Comparison of ENCODE assay signal across 18 mouse cellular contexts in the genomic region with DNA sequence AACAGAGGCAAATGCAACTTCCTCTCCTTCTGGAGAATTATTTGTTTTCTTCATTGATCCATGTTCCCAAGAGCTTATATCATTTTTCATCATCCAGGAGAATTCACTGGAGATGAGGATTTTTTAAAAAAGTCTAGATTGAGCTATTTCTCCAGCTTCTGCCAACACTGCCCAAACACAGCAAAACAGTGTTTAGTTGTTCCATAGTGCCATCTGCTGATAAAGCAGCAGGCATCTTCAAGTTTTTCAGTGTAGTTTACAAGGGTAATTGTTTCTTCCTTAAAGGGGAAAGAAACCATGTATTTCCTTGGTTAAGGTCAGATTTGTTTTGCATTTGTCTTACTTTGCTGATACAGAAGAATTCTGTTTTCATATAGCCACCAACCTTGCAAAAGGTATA. TPM values are rescaled to one million over a fixed set of nuclear protein-coding genes. Genes with fewer than 3 reads are reported as not detected.
DNase-seq lines count a peak whose midpoint lies in the region; ATAC-seq and TF ChIP-seq lines count a peak whose summit lies in the region.
"Had no signal": no experiment of that assay in that cellular context is flagged by ENCODE, and none has a peak within 500 bp of the region (broad histone marks: within the 10 kb centered on the region; RNA-seq: fewer than 3 reads in every experiment).

No protein-coding gene starts in this region.

- ATAC-seq in frontal cortex, adult (ENCODE audit: low TSS enrichment) = peak; percentile 85
- no peak for ATAC-seq in liver, postnatal 0 days
- ATAC-seq: intestine, embryonic 15.5 days; Patski had no signal

- H3K9me3 ChIP-seq in liver, postnatal 0 days (ENCODE audit: low read length) = no peaks in the 10 kb centered on the region
- H3K9me3 ChIP-seq: intestine, embryonic 15.5 days; limb, embryonic 13.5 days; stomach, embryonic 15.5 days had no signal

- no peaks in the 10 kb centered on the region for H3K27me3 ChIP-seq in liver, postnatal 0 days (ENCODE audit: insufficient read depth, low read length)
- H3K27me3 ChIP-seq: intestine, embryonic 15.5 days; stomach, embryonic 15.5 days had no signal

- H3K4me1 ChIP-seq in liver, postnatal 0 days (ENCODE audit: insufficient read depth) = no peaks in the 10 kb centered on the region
- H3K4me1 ChIP-seq: intestine, embryonic 15.5 days; limb, embryonic 13.5 days; stomach, embryonic 15.5 days had no signal

- H3K4me2 ChIP-seq in liver, postnatal 0 days (ENCODE audit: low read depth, low read length) = no peak overlapping the region
- H3K4me2 ChIP-seq: intestine, embryonic 15.5 days; limb, embryonic 13.5 days; stomach, embryonic 15.5 days had no signal

- DNase-seq in frontal cortex, postnatal 10 days (ENCODE audit: low spot score in 2 of 2) = no peak
- no peak for DNase-seq in liver, postnatal 0 days
- DNase-seq in liver (no peak), A20 (ENCODE audit: low read depth, low spot score) (peak; percentile 4), adipocyte (ENCODE audit: low spot score) (peak; percentile 59)
- no peak for DNase-seq in layer of hippocampus, adult 11-12 months (ENCODE audit: low spot score)
- no peak for DNase-seq in adrenal gland, postnatal 36 days
- DNase-seq: cerebellum, adult 18-20 months; kidney, postnatal 14 days; layer of hippocampus, postnatal 36 days; spleen, adult 18-20 months; thymus, postnatal 14 days had no signal

- no peak overlapping the region for H3K27ac ChIP-seq in liver, postnatal 0 days (ENCODE audit: low read depth)
- H3K27ac ChIP-seq: intestine, embryonic 15.5 days; limb, embryonic 13.5 days; stomach, embryonic 15.5 days had no signal

- no peak overlapping the region for H3K4me3 ChIP-seq in liver, postnatal 0 days (ENCODE audit: low read depth, low read length)
- H3K4me3 ChIP-seq: erythroblast, embryonic 14.5 days; intestine, embryonic 15.5 days; limb, embryonic 13.5 days; stomach, embryonic 15.5 days had no signal

- no peak overlapping the region for H3K9ac ChIP-seq in liver, postnatal 0 days (replicated peaks)
- H3K9ac ChIP-seq: intestine, embryonic 15.5 days; limb, embryonic 13.5 days; stomach, embryonic 15.5 days had no signal

- H3K36me3 ChIP-seq in liver, postnatal 0 days (replicated peaks; ENCODE audit: insufficient read depth, low read length) = no peaks in the 10 kb centered on the region
- H3K36me3 ChIP-seq: intestine, embryonic 15.5 days; limb, embryonic 13.5 days; stomach, embryonic 15.5 days had no signal

- TF ChIP-seq CTCF in liver, postnatal 0 days (IDR thresholded peaks at IDR 0.05; ENCODE audit: low read depth) = 0 out of 2 replicates have a peak, but pooled peaks have one; percentile 18

- no peak for TF ChIP-seq EP300 in liver, postnatal 0 days (IDR thresholded peaks at IDR 0.05; ENCODE audit: low read depth)

RNA-seq across cellular contexts. Expression of a gene that starts 35.7 kb away (rescaled TPM):
- 0.30 and 0.34 TPM in 2 replicates for polyA plus RNA-seq in liver, postnatal 0 days (2015; fragmentation: Nextera tagmentation; extraction: Ambion mirVana)
- 10 to 100 TPM; 17.5 to 24.1 TPM for total RNA-seq in adrenal gland, postnatal 36 days (2021)
- polyA plus RNA-seq: erythroblast, embryonic 14.5 days had no signal

Comparison
In these comparisons a context has a peak if more than half of its experiments do, and no peak if none do; other contexts are left out.
1. DNase-seq: peak in A20 (single experiment) and adipocyte (single experiment); none in frontal cortex, postnatal 10 days (0 of 2), liver, postnatal 0 days (single experiment), liver (single experiment), layer of hippocampus, adult 11-12 months (single experiment) and adrenal gland, postnatal 36 days (0 of 2).